Mouse (Mus musculus) stomach, postnatal 0 days (tissue): ENCODE measurements around the gene Tapbp. TPM values are rescaled to one million over a fixed set of nuclear protein-coding genes. Genes with fewer than 3 reads are reported as not detected.

ENCODE experiments used
- ATAC-seq: fragments of 200-750 bp; cut with Nextera tagmentation; 2 replicates; pipeline ENCODE4 v1.8.0; 2017; ENCODE audit not compliant: low FRiP score, low TSS enrichment
- DNase-seq: peaks from one replicate; pipeline ENCODE4 v3.0.0-alpha.2; 2016; ENCODE audit warnings: low spot score
- H3K27ac ChIP-seq: fragments of 300-500 bp; sonication (generic); replicated peaks from 2 replicates; pipeline ENCODE4 v1.5.1; 2014; ENCODE audit warnings: mild to moderate bottlenecking, control low read depth
- H3K27me3 ChIP-seq: fragments of 300-500 bp; sonication (generic); 2 replicates; pipeline ENCODE4 v1.6.1; 2014; ENCODE audit warnings: low read length; ENCODE audit not compliant: control insufficient read depth, insufficient read depth
- H3K36me3 ChIP-seq: fragments of 300-500 bp; sonication (generic); 2 replicates; pipeline ENCODE4 v1.6.1; 2014; ENCODE audit warnings: low read length, mixed read lengths; ENCODE audit not compliant: control insufficient read depth, insufficient read depth
- H3K4me1 ChIP-seq: fragments of 300-500 bp; sonication (generic); replicated peaks from 2 replicates; pipeline ENCODE4 v1.6.1; 2014; ENCODE audit warnings: antibody characterized with exemption; ENCODE audit not compliant: control insufficient read depth, insufficient read depth
- H3K4me2 ChIP-seq: fragments of 300-500 bp; sonication (generic); replicated peaks from 2 replicates; pipeline ENCODE4 v1.6.1; 2014; ENCODE audit warnings: low read depth, mild to moderate bottlenecking, control low read depth, moderate library complexity
- H3K4me3 ChIP-seq: fragments of 300-500 bp; sonication (generic); 2 replicates; pipeline ENCODE4 v1.5.1; 2014; ENCODE audit warnings: low read depth, low read length, control low read depth
- H3K9ac ChIP-seq: fragments of 300-500 bp; sonication (generic); 2 replicates; pipeline ENCODE4 v1.6.1; 2014; ENCODE audit warnings: mild to moderate bottlenecking, low read length, control low read depth, mixed read lengths
- H3K9me3 ChIP-seq: fragments of 300-500 bp; sonication (generic); 2 replicates; pipeline ENCODE4 v1.6.1; 2016; ENCODE audit warnings: low read length; ENCODE audit not compliant: control insufficient read depth
- CTCF ChIP-seq: IDR thresholded peaks from 2 replicates; pipeline ENCODE4 v1.5.1; 2016; ENCODE audit warnings: antibody characterized with exemption, low read depth, mild to moderate bottlenecking, moderate library complexity
- EP300 ChIP-seq: optimal IDR thresholded peaks from 2 replicates; pipeline ENCODE3; 2016; ENCODE audit warnings: antibody characterized with exemption
- WGBS: fragments of 180-500 bp; shearing (Covaris S2); extraction: QIAGEN DNeasy Blood & Tissue Kit; methylation state at CpG from one replicate; pipeline ENCODE4 v1.1.7; 2014; 5-methylcytosine and 5-hydroxymethylcytosine counted together
- microRNA-seq: library from miRNA; unstranded; fragments of <30 nt; microRNA quantifications from one replicate; pipeline ENCODE4, GENCODE M21; 2016
- polyA plus RNA-seq: library from polyadenylated mRNA; unstranded; fragments of >200 nt; fragmentation: Nextera tagmentation; extraction: Ambion mirVana; gene quantifications from 2 replicates; pipeline ENCODE4 v1.2.1, GENCODE M21; 2015

Tapbp gene
- polyA plus RNA-seq, 1 experiment from 2014 or later = 63.7 TPM

GRCm38 (mm10) chr17:33973572-33973971, 57.9 kb downstream of the Tapbp start:
- no peak overlapping the region for H3K27ac ChIP-seq
- no peak overlapping the region for H3K9ac ChIP-seq
- H3K36me3 ChIP-seq = no peaks in the 10 kb centered on the region
- H3K9me3 ChIP-seq = no peaks in the 10 kb centered on the region
- 0 out of 2 replicates have a peak, but pooled peaks cover 2% of the 10 kb centered on the region for H3K4me1 ChIP-seq
- no peak overlapping the region for H3K4me3 ChIP-seq
- H3K4me2 ChIP-seq = no peak overlapping the region
- DNase-seq (no peak), ATAC-seq (no peak)
- H3K27me3 ChIP-seq = no peaks in the 10 kb centered on the region; the same call in 1 of the 2 replicates
- TF ChIP-seq CTCF (no peak), EP300 (no peak)
- 65% methylated on average over 3 of the region's 3 CpGs for WGBS

GRCm38 (mm10) chr17:33977861-33978557, 62.3 kb downstream of the Tapbp start:
- H3K4me1 ChIP-seq = 0 out of 2 replicates have a peak, but pooled peaks cover 2% of the 10 kb centered on the region
- DNase-seq = no peak
- WGBS = 3% methylated on average over 57 of the region's 57 CpGs
- peak overlapping the region; percentile 48 for H3K9ac ChIP-seq
- H3K4me3 ChIP-seq = peak overlapping the region; percentile 39
- peak overlapping the region; percentile 58 for H3K4me2 ChIP-seq
- H3K27ac ChIP-seq = no peak overlapping the region
- ATAC-seq = no peak
- H3K9me3 ChIP-seq = no peaks in the 10 kb centered on the region
- H3K27me3 ChIP-seq = no peaks in the 10 kb centered on the region; the same call in 1 of the 2 replicates
- H3K36me3 ChIP-seq = no peaks in the 10 kb centered on the region
- TF ChIP-seq EP300 (no peak), CTCF (no peak)

- Histone ChIP-seq H3K27me3 (no peaks in the 10 kb centered on the region; the same call in 1 of the 2 replicates), H3K36me3 (no peaks in the 10 kb centered on the region), H3K9me3 (no peaks in the 10 kb centered on the region), H3K27ac (no peak overlapping the region), H3K4me3 (peak overlapping the region; percentile 39), H3K4me2 (peak overlapping the region; percentile 58), H3K4me1 (0 out of 2 replicates have a peak, but pooled peaks cover 2% of the 10 kb centered on the region), H3K9ac (peak overlapping the region; percentile 48)
- TF ChIP-seq EP300 = no peak
- 1% methylated on average over 15 of the region's 17 CpGs for WGBS
- DNase-seq = peak; percentile 90
- peak; percentile 94 for ATAC-seq
These were observed 62.9 kb downstream of the Tapbp start for GRCm38 (mm10) chr17:33978631-33979031.

Small RNA genes within 50 kb of the gene (microRNA-seq; reads per million reads assigned to microRNA genes)
- not detected for gene Gm27740

Other genes with a start within 250 kb of the Tapbp start
- 115 and 122 TPM in 2 replicates for gene Hnrnpm, start 229.0 kb upstream of the Tapbp start, polyA plus RNA-seq
- 51.1 and 54.6 TPM in 2 replicates for gene March2, start 197.2 kb upstream of the Tapbp start, polyA plus RNA-seq
- 164 TPM in 2 replicates for gene Rab11b, start 155.4 kb upstream of the Tapbp start, polyA plus RNA-seq
- gene Angptl4, start 134.1 kb upstream of the Tapbp start, polyA plus RNA-seq = 31.3 and 42.4 TPM in 2 replicates
- gene Kank3, start 105.4 kb upstream of the Tapbp start, polyA plus RNA-seq = 17.1 and 20.3 TPM in 2 replicates
- gene Rps28, start 91.3 kb upstream of the Tapbp start, polyA plus RNA-seq = 1,008 and 1,055 TPM in 2 replicates
- 497 TPM in 2 replicates for gene Ndufa7, start 91.3 kb upstream of the Tapbp start, polyA plus RNA-seq
- gene Cd320, start 72.8 kb upstream of the Tapbp start, polyA plus RNA-seq = 32.7 and 38.2 TPM in 2 replicates
- not detected in 2 replicates for gene Gm7029, start 42.1 kb upstream of the Tapbp start, polyA plus RNA-seq
- 1.3 and 1.7 TPM in 2 replicates for gene Kifc1, start 25.2 kb upstream of the Tapbp start, polyA plus RNA-seq
- gene Platr17, start 10.8 kb upstream of the Tapbp start, polyA plus RNA-seq = 1.1 TPM in 2 replicates
- 18.1 and 22.4 TPM in 2 replicates for gene Daxx, start 6.5 kb upstream of the Tapbp start, polyA plus RNA-seq
- gene Zbtb22, start within 50 bp of the Tapbp start, polyA plus RNA-seq = 10.7 and 12.2 TPM in 2 replicates
- gene Rgl2, start 13.6 kb downstream of the Tapbp start, polyA plus RNA-seq = 18.6 and 24.4 TPM in 2 replicates
- 92.7 and 96.8 TPM in 2 replicates for gene Pfdn6, start 24.4 kb downstream of the Tapbp start, polyA plus RNA-seq
- gene Wdr46, start 24.8 kb downstream of the Tapbp start, polyA plus RNA-seq = 17.1 and 20.2 TPM in 2 replicates
- 15.0 and 15.2 TPM in 2 replicates for gene B3galt4, start 35.6 kb downstream of the Tapbp start, polyA plus RNA-seq
- 24.7 and 26.3 TPM in 2 replicates for gene Vps52, start 39.9 kb downstream of the Tapbp start, polyA plus RNA-seq
- gene Rps18, start 40.1 kb downstream of the Tapbp start, polyA plus RNA-seq = 1,740 and 1,781 TPM in 2 replicates
- 129 and 130 TPM in 2 replicates for gene H2-K1, start 84.4 kb downstream of the Tapbp start, polyA plus RNA-seq
- 13.3 and 14.6 TPM in 2 replicates for gene Ring1, start 108.8 kb downstream of the Tapbp start, polyA plus RNA-seq
- gene H2-Ke6, start 112.2 kb downstream of the Tapbp start, polyA plus RNA-seq = 37.6 and 42.4 TPM in 2 replicates
- 114 and 118 TPM in 2 replicates for gene Slc39a7, start 115.8 kb downstream of the Tapbp start, polyA plus RNA-seq
- gene Rxrb, start 115.9 kb downstream of the Tapbp start, polyA plus RNA-seq = 25.0 and 26.9 TPM in 2 replicates
- gene Col11a2, start 123.5 kb downstream of the Tapbp start, polyA plus RNA-seq = 0.18 and 0.29 TPM in 2 replicates
- gene H2-Oa, start 176.4 kb downstream of the Tapbp start, polyA plus RNA-seq = 0.25 and 0.29 TPM in 2 replicates
- 9.1 and 9.5 TPM in 2 replicates for gene H2-DMa, start 203.6 kb downstream of the Tapbp start, polyA plus RNA-seq
- gene Brd2, start 206.7 kb downstream of the Tapbp start, polyA plus RNA-seq = 45.0 and 48.1 TPM in 2 replicates
- 0.45 and 0.53 TPM in 2 replicates for gene H2-DMb2, start 227.4 kb downstream of the Tapbp start, polyA plus RNA-seq
- 2.1 and 2.6 TPM in 2 replicates for gene H2-DMb1, start 237.2 kb downstream of the Tapbp start, polyA plus RNA-seq